ENCODE assay signal across 7 mouse cellular contexts in the genomic region with DNA sequence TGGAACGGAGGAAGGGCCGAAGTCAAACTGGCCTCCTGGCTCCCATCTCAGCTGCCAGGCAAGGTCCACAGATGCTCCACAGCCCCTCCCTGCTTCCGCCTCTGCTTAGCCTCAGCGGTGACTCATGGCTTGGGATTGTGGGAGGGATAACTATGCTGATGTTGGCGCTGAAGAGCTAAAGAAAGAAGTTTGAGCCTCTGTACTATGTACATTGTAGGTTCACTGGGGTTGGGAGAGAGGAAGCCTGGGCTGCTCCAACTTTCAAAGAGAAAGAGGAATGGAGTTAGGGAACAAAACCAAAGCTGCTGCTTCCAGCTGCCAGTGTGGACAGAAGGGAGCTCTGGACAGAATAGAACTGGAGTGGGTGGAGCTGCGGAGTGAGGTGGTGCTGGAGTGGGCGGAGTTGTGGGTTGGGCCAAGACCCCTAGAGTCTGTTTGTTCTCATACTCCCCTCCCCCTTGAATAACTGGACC. TPM values are rescaled to one million over a fixed set of nuclear protein-coding genes. Genes with fewer than 3 reads are reported as not detected.
DNase-seq lines count a peak whose midpoint lies in the region.

No protein-coding gene starts in this region.

- DNase-seq in NIH3T3 (ENCODE audit: low read depth), result peak; percentile 77
- peak; percentile 73 for DNase-seq in adrenal gland, postnatal 14 days
- DNase-seq in heart, adult 8-10 months (ENCODE audit: low spot score), result peak; percentile 11
- DNase-seq in kidney, postnatal 10 days, result peak; percentile 64
- DNase-seq in lung, postnatal 4 days, result peak; percentile 65 to 71
- DNase-seq in cerebellum, postnatal 25 days, result no peak
- no peak for DNase-seq in cerebellum, adult 18-20 months

RNA-seq across cellular contexts. Expression of gene Kcnf1, which starts 7.7 kb away (rescaled TPM):
- total RNA-seq in adrenal gland, postnatal 14 days (2021), result 0.23 and 0.30 TPM in 2 replicates
- not detected for total RNA-seq in heart, adult 8-10 months (2022)

Comparison
In these comparisons a context has a peak if more than half of its experiments do, and no peak if none do; other contexts are left out.
1. DNase-seq: peak in NIH3T3 (single experiment), adrenal gland, postnatal 14 days (single experiment), heart, adult 8-10 months (single experiment), kidney, postnatal 10 days (single experiment) and lung, postnatal 4 days (2 of 2); none in cerebellum, postnatal 25 days (0 of 2) and cerebellum, adult 18-20 months (0 of 2).